12 mouse cellular contexts compared by ENCODE assay signal in genomic region chr1:25892026-25892739, GRCm38 (mm10).
A peak's percentile ranks its signal among the peaks of the same experiment; 100 is the strongest.
DNase-seq lines count a peak whose midpoint lies in the region; ATAC-seq lines count a peak whose summit lies in the region.
"Had no signal": no experiment of that assay in that cellular context is flagged by ENCODE, and none has a peak within 500 bp of the region (broad histone marks: within the 10 kb centered on the region; RNA-seq: fewer than 3 reads in every experiment).

No protein-coding gene starts in this region.

- H3K27ac ChIP-seq in kidney, embryonic 15.5 days, result no peak overlapping the region
- H3K27ac ChIP-seq in forebrain, embryonic 10.5 days, result peak overlapping the region; percentile 70
- H3K27ac ChIP-seq in hindbrain, embryonic 16.5 days (ENCODE audit: low read depth, low read length), result no peak overlapping the region
- no peak overlapping the region for H3K27ac ChIP-seq in neural tube, embryonic 15.5 days (replicated peaks)
- H3K27ac ChIP-seq in heart, embryonic 12.5 days (ENCODE audit: poor library complexity, severe bottlenecking), result no peak overlapping the region
- H3K27ac ChIP-seq: heart, embryonic 10.5 days; lung, embryonic 15.5 days had no signal

- no peaks in the 10 kb centered on the region for H3K36me3 ChIP-seq in kidney, embryonic 15.5 days
- no peaks in the 10 kb centered on the region for H3K36me3 ChIP-seq in forebrain, embryonic 10.5 days (replicated peaks)
- no peaks in the 10 kb centered on the region for H3K36me3 ChIP-seq in hindbrain, embryonic 16.5 days (ENCODE audit: control insufficient read depth, insufficient read depth, low read length)
- H3K36me3 ChIP-seq in neural tube, embryonic 15.5 days, result no peaks in the 10 kb centered on the region
- no peaks in the 10 kb centered on the region for H3K36me3 ChIP-seq in heart, embryonic 12.5 days
- H3K36me3 ChIP-seq: heart, embryonic 10.5 days; lung, embryonic 15.5 days had no signal

- H3K4me3 ChIP-seq in kidney, embryonic 15.5 days (replicated peaks), result no peak overlapping the region
- no peak overlapping the region for H3K4me3 ChIP-seq in forebrain, embryonic 10.5 days
- no peak overlapping the region for H3K4me3 ChIP-seq in hindbrain, embryonic 16.5 days (ENCODE audit: low read length)
- H3K4me3 ChIP-seq in neural tube, embryonic 15.5 days (replicated peaks), result no peak overlapping the region
- no peak overlapping the region for H3K4me3 ChIP-seq in heart, embryonic 12.5 days
- H3K4me3 ChIP-seq: erythroblast, embryonic 14.5 days; heart, embryonic 10.5 days; lung, embryonic 15.5 days had no signal

- H3K9ac ChIP-seq in kidney, embryonic 15.5 days, result no peak overlapping the region
- H3K9ac ChIP-seq in hindbrain, embryonic 16.5 days (ENCODE audit: low read depth, low read length), result no peak overlapping the region
- no peak overlapping the region for H3K9ac ChIP-seq in neural tube, embryonic 15.5 days (replicated peaks)
- H3K9ac ChIP-seq in heart, embryonic 12.5 days, result no peak overlapping the region
- H3K9ac ChIP-seq: lung, embryonic 15.5 days had no signal

- H3K4me1 ChIP-seq in kidney, embryonic 15.5 days, result no peaks in the 10 kb centered on the region
- H3K4me1 ChIP-seq in forebrain, embryonic 10.5 days, result peaks cover 16% of the 10 kb centered on the region
- no peaks in the 10 kb centered on the region for H3K4me1 ChIP-seq in hindbrain, embryonic 16.5 days (ENCODE audit: control insufficient read depth, insufficient read depth, low read depth, low read length)
- 0 out of 2 replicates have a peak, but pooled peaks cover 2% of the 10 kb centered on the region for H3K4me1 ChIP-seq in neural tube, embryonic 15.5 days
- no peaks in the 10 kb centered on the region for H3K4me1 ChIP-seq in heart, embryonic 12.5 days (replicated peaks)
- H3K4me1 ChIP-seq: heart, embryonic 10.5 days; lung, embryonic 15.5 days had no signal

- no peak overlapping the region for H3K4me2 ChIP-seq in kidney, embryonic 15.5 days
- no peak overlapping the region for H3K4me2 ChIP-seq in hindbrain, embryonic 16.5 days (ENCODE audit: low read length)
- no peak overlapping the region for H3K4me2 ChIP-seq in neural tube, embryonic 15.5 days
- H3K4me2 ChIP-seq in heart, embryonic 12.5 days, result no peak overlapping the region
- H3K4me2 ChIP-seq: lung, embryonic 15.5 days had no signal

- peak; percentile 74 for ATAC-seq in kidney, embryonic 15.5 days (replicated peaks; ENCODE audit: low FRiP score)
- ATAC-seq in hindbrain, embryonic 16.5 days, result peak; percentile 95
- ATAC-seq in neural tube, embryonic 15.5 days (ENCODE audit: low FRiP score), result peak; percentile 92
- no peak for ATAC-seq in heart, embryonic 12.5 days (ENCODE audit: insufficient number of reproducible peaks, low FRiP score)

- H3K27me3 ChIP-seq in kidney, embryonic 15.5 days, result no peaks in the 10 kb centered on the region
- H3K27me3 ChIP-seq in forebrain, embryonic 10.5 days (ENCODE audit: poor library complexity, severe bottlenecking), result no peaks in the 10 kb centered on the region
- H3K27me3 ChIP-seq in hindbrain, embryonic 16.5 days (replicated peaks; ENCODE audit: control insufficient read depth, insufficient read depth, low read length), result no peaks in the 10 kb centered on the region
- no peaks in the 10 kb centered on the region for H3K27me3 ChIP-seq in neural tube, embryonic 15.5 days (replicated peaks)
- H3K27me3 ChIP-seq in heart, embryonic 12.5 days (replicated peaks), result no peaks in the 10 kb centered on the region
- H3K27me3 ChIP-seq: lung, embryonic 15.5 days had no signal

- no peak for DNase-seq in kidney, adult 11 months
- DNase-seq in forebrain, embryonic 10.5 days (ENCODE audit: extremely low spot score, low spot score), result peak; percentile 54
- DNase-seq in ovary, postnatal 36 days (ENCODE audit: low spot score), result no peak
- DNase-seq in spleen, adult 12 weeks (ENCODE audit: low spot score), result no peak
- DNase-seq: kidney, adult 18-20 months had no signal

- WGBS in kidney, embryonic 15.5 days, result 59% methylated on average over 5 of the region's 5 CpGs
- WGBS in forebrain, embryonic 10.5 days, result 46% methylated on average over 5 of the region's 5 CpGs
- WGBS in hindbrain, embryonic 16.5 days, result 15% methylated on average over 5 of the region's 5 CpGs
- 24% methylated on average over 5 of the region's 5 CpGs for WGBS in neural tube, embryonic 15.5 days
- WGBS in heart, embryonic 12.5 days, result 76% methylated on average over 5 of the region's 5 CpGs

- no peaks in the 10 kb centered on the region for H3K9me3 ChIP-seq in kidney, embryonic 15.5 days (replicated peaks)
- H3K9me3 ChIP-seq in forebrain, embryonic 10.5 days, result no peaks in the 10 kb centered on the region
- no peaks in the 10 kb centered on the region for H3K9me3 ChIP-seq in hindbrain, embryonic 16.5 days (ENCODE audit: control insufficient read depth, low read length)
- no peaks in the 10 kb centered on the region for H3K9me3 ChIP-seq in neural tube, embryonic 15.5 days (replicated peaks)
- peaks cover 3% of the 10 kb centered on the region; the same call in 1 of the 2 replicates for H3K9me3 ChIP-seq in heart, embryonic 12.5 days (replicated peaks)
- H3K9me3 ChIP-seq: heart, embryonic 10.5 days; lung, embryonic 15.5 days had no signal
